Mouse (Mus musculus): ENCODE data around the gene Fam240a.

- TF ChIP-seq POLR2A (IDR thresholded peaks at IDR 0.05; ENCODE audit: insufficient read depth, low read length) (no peak), CTCF (IDR thresholded peaks at IDR 0.05; ENCODE audit: low read depth, low read length) (no peak), EP300 (IDR thresholded peaks at IDR 0.05; ENCODE audit: insufficient read depth, low read depth, low read length) (no peak)
These were observed 35.2 kb upstream of the Fam240a start for GRCm38 (mm10) chr9:110951866-110952265.

Data from ES-Bruce4 (cell line).